Mouse (Mus musculus) G1E (cell line): ENCODE results near the gene 4930412O13Rik.

Source experiments
- CTCF ChIP-seq: IDR thresholded peaks from 2 replicates; pipeline ENCODE4 v1.5.1; 2012; ENCODE audit warnings: low read depth, low read length, inconsistent platforms, mixed read lengths
- GATA1 ChIP-seq: IDR thresholded peaks from 2 replicates; pipeline ENCODE4 v1.6.1; 2012; ENCODE audit warnings: borderline replicate concordance, low read length, inconsistent platforms, mixed read lengths
- GATA2 ChIP-seq: IDR thresholded peaks from 2 replicates; pipeline ENCODE4 v1.6.1; 2012; ENCODE audit warnings: low read depth, low read length, inconsistent platforms, borderline replicate concordance
- POLR2AphosphoS5 ChIP-seq: IDR thresholded peaks from 2 replicates; pipeline ENCODE4 v1.6.1; 2012; ENCODE audit warnings: low read depth, low read length, inconsistent platforms; ENCODE audit not compliant: insufficient replicate concordance
- TAL1 ChIP-seq: conservative IDR thresholded peaks from 2 replicates; pipeline ENCODE4 v1.6.1; 2012; ENCODE audit warnings: low read depth, low read length, inconsistent platforms, mixed read lengths

DNA sequence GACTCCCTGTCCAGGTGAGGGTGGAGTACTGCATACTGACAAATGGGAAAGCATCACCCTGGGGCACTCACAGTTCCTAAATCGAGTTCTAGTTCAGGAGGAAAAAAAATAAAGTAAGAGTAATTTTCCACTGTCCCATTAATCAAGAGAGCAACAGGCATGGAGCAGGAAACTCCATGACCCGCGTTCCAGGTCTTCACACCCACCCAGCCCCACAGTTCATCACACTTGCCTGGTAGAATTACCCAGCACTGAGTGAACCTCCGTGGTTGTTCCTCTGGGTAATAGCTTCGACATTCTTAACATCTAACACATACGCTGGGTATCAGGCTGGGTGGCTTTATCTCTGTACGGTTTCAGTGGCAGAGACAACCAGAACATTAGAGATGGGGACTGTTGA, 47.3 kb upstream of the 4930412O13Rik start:
- TF ChIP-seq TAL1 (no peak), CTCF (no peak), GATA1 (no peak), POLR2AphosphoS5 (no peak), GATA2 (no peak)
